Mouse (Mus musculus) Muller cell, postnatal 12 days (primary cell): ENCODE results near the gene Ttc7.

Experiments
- DNase-seq: peaks from one replicate; pipeline ENCODE4 v3.0.0-alpha.2; 2015; ENCODE audit errors: inconsistent ontology term

The Ttc7 gene

GRCm38 (mm10) chr17:87337683-87338082, 55.0 kb downstream of the Ttc7 start:
- no peak for DNase-seq

GRCm38 (mm10) chr17:87339122-87339521, 56.4 kb downstream of the Ttc7 start:
- DNase-seq: no peak

GRCm38 (mm10) chr17:87343060-87343703, 60.5 kb downstream of the Ttc7 start:
- no peak for DNase-seq

- no peak for DNase-seq
Observed at GRCm38 (mm10) chr17:87344441-87345251, 62.0 kb downstream of the Ttc7 start.

- no peak for DNase-seq
Observed at GRCm38 (mm10) chr17:87345252-87345593, 62.5 kb downstream of the Ttc7 start.

GRCm38 (mm10) chr17:87348353-87348752, 65.7 kb downstream of the Ttc7 start:
- no peak for DNase-seq

- no peak for DNase-seq
Observed at GRCm38 (mm10) chr17:87349069-87349468, 66.4 kb downstream of the Ttc7 start.

GRCm38 (mm10) chr17:87349575-87349974, 66.9 kb downstream of the Ttc7 start:
- DNase-seq: no peak

GRCm38 (mm10) chr17:87350471-87351240, 68.0 kb downstream of the Ttc7 start:
- DNase-seq: peak; percentile 92

- peak; percentile 65 for DNase-seq
Observed at GRCm38 (mm10) chr17:87351241-87352105, 68.8 kb downstream of the Ttc7 start.

- DNase-seq: no peak
Observed at GRCm38 (mm10) chr17:87352106-87352897, 69.6 kb downstream of the Ttc7 start.

- DNase-seq: no peak
Observed at GRCm38 (mm10) chr17:87352898-87353225, 70.2 kb downstream of the Ttc7 start.

GRCm38 (mm10) chr17:87353745-87354320, 71.1 kb downstream of the Ttc7 start:
- no peak for DNase-seq

GRCm38 (mm10) chr17:87355456-87355855, 72.8 kb downstream of the Ttc7 start:
- no peak for DNase-seq

GRCm38 (mm10) chr17:87356261-87356660, 73.6 kb downstream of the Ttc7 start:
- no peak for DNase-seq

GRCm38 (mm10) chr17:87357506-87357905, 74.8 kb downstream of the Ttc7 start:
- no peak for DNase-seq

- DNase-seq: no peak
Observed at GRCm38 (mm10) chr17:87361132-87361531, 78.4 kb downstream of the Ttc7 start.

GRCm38 (mm10) chr17:87364108-87364507, 81.4 kb downstream of the Ttc7 start:
- DNase-seq: no peak

GRCm38 (mm10) chr17:87365268-87365667, 82.6 kb downstream of the Ttc7 start:
- DNase-seq: no peak

- no peak for DNase-seq
Observed at GRCm38 (mm10) chr17:87366520-87366919, 83.8 kb downstream of the Ttc7 start.

- peak; percentile 22 for DNase-seq
Observed at GRCm38 (mm10) chr17:87367228-87367627, 84.5 kb downstream of the Ttc7 start.
